Mouse (Mus musculus) olfactory bulb, adult 2 months (tissue): ENCODE data around the gene Elfn2.

Experiments
- CTCF ChIP-seq: fragments of 200-500 bp; IDR thresholded peaks from 2 replicates; pipeline ENCODE4 v1.5.1; 2012; ENCODE audit warnings: low read depth, mild to moderate bottlenecking, low read length, moderate library complexity; ENCODE audit not compliant: insufficient read depth
- POLR2A ChIP-seq: fragments of 200-500 bp; IDR thresholded peaks from 2 replicates; pipeline ENCODE4 v1.6.1; 2012; ENCODE audit warnings: mild to moderate bottlenecking, low read depth, low read length, moderate library complexity; ENCODE audit not compliant: insufficient read depth

DNA sequence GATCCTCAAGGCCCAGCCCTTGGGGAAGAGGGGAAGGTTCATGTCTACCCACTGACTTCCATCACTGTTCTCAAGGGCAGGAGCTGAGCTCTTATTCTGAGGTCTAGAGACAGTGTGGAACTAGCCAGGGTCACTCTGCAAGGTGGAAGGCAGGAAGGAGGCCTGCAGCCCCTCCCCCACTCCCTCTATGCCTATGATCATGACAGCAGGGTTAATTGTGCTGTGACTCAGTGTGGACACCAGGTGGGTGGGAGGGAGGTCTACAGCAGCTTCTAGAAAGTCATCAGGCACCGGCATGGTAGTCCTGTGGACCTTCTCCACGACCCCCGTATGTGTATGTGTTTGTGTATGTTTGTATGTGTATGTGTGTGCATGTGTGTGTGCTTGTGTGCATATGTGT lies 14.6 kb downstream of the Elfn2 start:
- TF ChIP-seq CTCF, result no peak
- TF ChIP-seq POLR2A, result no peak
